Mouse (Mus musculus) adrenal gland, postnatal 4 days (tissue): ENCODE results near the gene Olfr1295. TPM values are rescaled to one million over a fixed set of nuclear protein-coding genes. Genes with fewer than 3 reads are reported as not detected.

Source experiments
- DNase-seq, 2 experiments: peaks; one replicate each; pipeline ENCODE4 v3.0.0; 2021 to 2022; ENCODE audit warnings: low spot score in 2 of 2, mixed read lengths in 2 of 2
- long read RNA-seq, 2 experiments: library from polyadenylated mRNA; stranded (forward); transcript quantifications; one replicate each; pipeline ENCODE4 v2.0.0; 2021
- total RNA-seq, 2 experiments: library from RNA; stranded (reverse); gene quantifications; 2 replicates each; pipeline ENCODE4 v1.2.3; 2021

Gene Olfr1295
- total RNA-seq: not detected
- long read RNA-seq, experiment 1: 0 reads
- long read RNA-seq, experiment 2: 0 reads

DNA sequence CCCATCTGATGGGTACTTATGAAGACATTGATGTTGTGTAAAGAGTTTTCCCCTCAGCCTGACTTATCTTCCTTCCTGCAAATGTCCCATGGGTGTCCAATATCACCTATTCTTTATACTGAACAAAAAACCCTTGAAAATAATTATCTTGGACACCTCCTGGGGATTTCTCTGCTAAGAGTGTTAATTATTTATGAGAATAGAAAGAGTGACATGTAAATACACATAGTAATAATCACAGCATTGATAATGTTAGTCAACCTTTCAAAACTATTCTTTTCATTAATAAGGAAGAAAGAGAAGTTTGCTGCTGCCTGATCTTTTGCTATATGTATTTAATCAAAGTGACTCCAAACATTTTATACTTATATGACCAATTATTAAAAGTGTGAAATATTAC is at the start of gene Olfr1295:
Olfr1295 (minus strand) TSS at position 101 of the 400 bp plus-strand sequence.
- DNase-seq: no peak

GRCm38 (mm10) chr2:111540191-111540590 is 29.3 kb downstream of the Olfr1295 start, which contains the start of gene Olfr1294:
Gene Olfr1294, minus strand, starts transcription at chr2:111540291.
- no peak for DNase-seq

DNA sequence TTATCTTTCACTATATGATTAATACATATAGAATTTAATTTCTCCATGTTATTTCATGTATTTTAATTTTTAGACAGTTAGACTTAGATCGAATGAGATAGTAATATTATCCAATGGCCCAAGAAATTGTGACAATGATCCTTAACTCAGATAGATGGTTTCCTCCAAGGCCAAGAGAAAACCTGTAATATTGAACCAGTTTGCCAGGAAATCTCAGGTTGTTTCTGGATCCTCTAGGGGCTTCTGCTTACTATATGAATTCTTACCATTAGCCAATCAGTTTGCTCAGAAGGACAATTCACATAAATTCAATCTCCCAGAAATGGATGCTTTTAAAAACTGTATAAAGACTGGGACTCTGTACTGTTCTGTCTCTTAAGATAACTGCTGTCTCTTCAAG is 44.6 kb downstream of the Olfr1295 start, which contains the start of gene Olfr1293-ps:
Olfr1293-ps (plus strand) TSS at position 301 of the 400 bp plus-strand sequence.
- DNase-seq: no peak

- no peak for DNase-seq
Observed at GRCm38 (mm10) chr2:111517451-111517850, 52.0 kb downstream of the Olfr1295 start.

Other genes with a start within 250 kb of the Olfr1295 start
- gene Olfr1281, start 243.2 kb downstream of the Olfr1295 start, total RNA-seq: not detected
- not detected for gene Olfr1282, start 233.6 kb downstream of the Olfr1295 start, total RNA-seq
- not detected for gene Olfr1283, start 202.9 kb downstream of the Olfr1295 start, total RNA-seq
- not detected for gene Olfr1284, start 194.2 kb downstream of the Olfr1295 start, total RNA-seq
- gene Olfr1286, start 146.6 kb downstream of the Olfr1295 start, total RNA-seq: not detected
- not detected for gene Olfr1287, start 120.5 kb downstream of the Olfr1295 start, total RNA-seq
- not detected for gene Olfr1288, start 95.6 kb downstream of the Olfr1295 start, total RNA-seq
- not detected for gene Olfr1289, start 88.9 kb downstream of the Olfr1295 start, total RNA-seq
- not detected for gene Olfr1290, start 75.9 kb downstream of the Olfr1295 start, total RNA-seq
- not detected for gene Olfr1291-ps1, start 72.5 kb downstream of the Olfr1295 start, total RNA-seq
- not detected for gene Olfr1293-ps, start 44.5 kb downstream of the Olfr1295 start, total RNA-seq
- gene Olfr1294, start 29.4 kb downstream of the Olfr1295 start, total RNA-seq: not detected
- not detected for gene Olfr1297, start 56.8 kb upstream of the Olfr1295 start, total RNA-seq
- gene Olfr1298, start 79.5 kb upstream of the Olfr1295 start, total RNA-seq: not detected
- gene Olfr1299, start 91.7 kb upstream of the Olfr1295 start, total RNA-seq: not detected
- not detected for gene Olfr1301, start 181.3 kb upstream of the Olfr1295 start, total RNA-seq
- not detected for gene Olfr1302, start 207.7 kb upstream of the Olfr1295 start, total RNA-seq